Mouse (Mus musculus): ENCODE results near the gene Setd1a. TPM values are rescaled to one million over a fixed set of nuclear protein-coding genes. Genes with fewer than 3 reads are reported as not detected.
A peak's percentile ranks its signal among the peaks of the same experiment; 100 is the strongest.

The Setd1a gene
- polyA plus RNA-seq, 1 experiment from 2014 or later = 20.8 TPM

DNA sequence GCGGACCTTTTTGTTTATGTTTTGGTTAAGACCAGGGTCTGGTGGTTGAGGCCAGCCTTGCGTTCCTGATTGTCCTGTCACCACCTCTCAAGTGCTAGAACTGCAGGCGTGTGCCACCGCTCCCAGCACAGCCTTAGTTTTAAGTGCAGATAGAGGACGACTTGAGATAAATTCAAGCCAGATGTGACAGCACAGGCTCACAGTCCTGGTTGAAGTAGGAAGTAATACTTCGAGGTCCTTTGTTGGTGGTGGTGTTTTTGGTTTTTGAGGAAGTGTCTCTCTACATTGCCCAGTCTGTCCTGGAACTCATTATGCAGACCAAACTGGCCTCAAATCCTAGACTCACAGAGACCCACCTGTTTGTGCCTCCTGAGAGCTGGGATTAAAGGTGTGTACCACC lies 16.8 kb upstream of the Setd1a start:
- peak overlapping the region; percentile 21 for H3K4me2 ChIP-seq
- H3K36me3 ChIP-seq (ENCODE audit: control insufficient read depth, insufficient read depth, low read length) = peaks cover 18% of the 10 kb centered on the region

DNA sequence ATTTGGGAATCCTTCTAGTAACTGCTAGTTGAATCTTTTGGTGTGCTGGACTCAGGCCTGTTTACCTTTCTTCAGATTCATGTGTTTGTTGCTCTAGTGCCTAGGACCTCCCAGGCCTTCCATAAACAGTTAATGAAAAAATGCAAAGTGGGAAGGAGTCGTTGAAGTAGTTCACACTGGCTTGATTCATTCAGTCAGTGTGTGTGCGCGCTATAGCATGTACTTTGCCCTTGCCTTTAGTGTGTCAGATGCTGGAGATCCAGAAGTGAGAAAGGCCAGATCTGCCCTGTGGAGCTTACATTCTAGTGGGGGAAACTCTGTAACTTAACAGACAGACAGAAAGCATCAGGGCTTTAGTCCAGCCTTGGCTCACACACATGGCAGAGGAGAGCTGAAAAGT lies 16.0 kb upstream of the Setd1a start:
- no peak for ATAC-seq (replicated peaks; ENCODE audit: insufficient number of reproducible peaks, low FRiP score, low TSS enrichment)
- H3K27me3 ChIP-seq (ENCODE audit: control insufficient read depth, insufficient read depth, low read length) = peaks cover 33% of the 10 kb centered on the region

More for the DNA sequence above, 16.8 kb upstream of the Setd1a start:
- H3K4me1 ChIP-seq (ENCODE audit: control insufficient read depth, insufficient read depth, low read length) = peaks cover 9% of the 10 kb centered on the region
- 13% methylated on average over 6 of the region's 6 CpGs for WGBS (ENCODE audit: insufficient replicate concordance)
- no peaks in the 10 kb centered on the region for H3K9me3 ChIP-seq (replicated peaks; ENCODE audit: control insufficient read depth, low read length)
- ATAC-seq (replicated peaks; ENCODE audit: insufficient number of reproducible peaks, low FRiP score, low TSS enrichment) = no peak
- H3K9ac ChIP-seq (ENCODE audit: low read depth, low read length) = no peak overlapping the region
- H3K4me3 ChIP-seq (ENCODE audit: low read depth, low read length) = no peak overlapping the region
- peaks cover 36% of the 10 kb centered on the region for H3K27me3 ChIP-seq (ENCODE audit: control insufficient read depth, insufficient read depth, low read length)
- H3K27ac ChIP-seq (ENCODE audit: low read depth, low read length) = no peak overlapping the region

DNA sequence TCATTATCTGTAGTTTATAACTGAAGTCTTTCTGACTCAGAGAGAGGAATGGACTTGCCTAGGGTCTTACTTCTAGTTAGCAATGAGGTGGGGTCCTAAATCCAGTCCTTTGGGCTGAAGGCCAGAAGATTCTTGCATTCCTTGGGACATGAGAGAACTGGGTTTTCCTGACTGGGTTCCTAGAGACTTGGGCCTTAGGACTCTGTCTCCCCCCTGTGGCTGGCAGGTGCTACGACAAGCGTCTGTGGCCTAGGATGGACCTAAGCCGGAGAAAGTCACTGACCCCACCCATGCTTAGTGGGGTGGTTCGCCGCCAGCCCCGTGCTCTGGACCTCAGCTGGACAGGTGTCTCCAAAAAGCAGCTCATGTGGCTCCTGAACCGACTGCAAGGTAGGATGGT lies 15.4 kb upstream of the Setd1a start:
- 0 out of 2 replicates have a peak, but pooled peaks have one; percentile 20 for ATAC-seq (replicated peaks; ENCODE audit: insufficient number of reproducible peaks, low FRiP score, low TSS enrichment)
- H3K36me3 ChIP-seq (ENCODE audit: control insufficient read depth, insufficient read depth, low read length) = peaks cover 16% of the 10 kb centered on the region
- no peak overlapping the region for H3K9ac ChIP-seq (ENCODE audit: low read depth, low read length)
- H3K27me3 ChIP-seq (ENCODE audit: control insufficient read depth, insufficient read depth, low read length) = peaks cover 30% of the 10 kb centered on the region
- H3K4me2 ChIP-seq = no peak overlapping the region
- H3K4me1 ChIP-seq (ENCODE audit: control insufficient read depth, insufficient read depth, low read length) = peaks cover 9% of the 10 kb centered on the region
- 33% methylated on average over 7 of the region's 7 CpGs for WGBS (ENCODE audit: insufficient replicate concordance)
- no peak overlapping the region for H3K4me3 ChIP-seq (ENCODE audit: low read depth, low read length)
- H3K27ac ChIP-seq (ENCODE audit: low read depth, low read length) = no peak overlapping the region
- H3K9me3 ChIP-seq (replicated peaks; ENCODE audit: control insufficient read depth, low read length) = no peaks in the 10 kb centered on the region

More for the DNA sequence above, 16.0 kb upstream of the Setd1a start:
- H3K4me3 ChIP-seq (ENCODE audit: low read depth, low read length) = no peak overlapping the region
- no peak overlapping the region for H3K4me2 ChIP-seq
- WGBS (ENCODE audit: insufficient replicate concordance) = 81% methylated on average over 3 of the region's 3 CpGs
- H3K27ac ChIP-seq (ENCODE audit: low read depth, low read length) = no peak overlapping the region
- peaks cover 9% of the 10 kb centered on the region for H3K4me1 ChIP-seq (ENCODE audit: control insufficient read depth, insufficient read depth, low read length)
- H3K9ac ChIP-seq (ENCODE audit: low read depth, low read length) = no peak overlapping the region
- peaks cover 15% of the 10 kb centered on the region for H3K36me3 ChIP-seq (ENCODE audit: control insufficient read depth, insufficient read depth, low read length)
- H3K9me3 ChIP-seq (replicated peaks; ENCODE audit: control insufficient read depth, low read length) = no peaks in the 10 kb centered on the region

DNA sequence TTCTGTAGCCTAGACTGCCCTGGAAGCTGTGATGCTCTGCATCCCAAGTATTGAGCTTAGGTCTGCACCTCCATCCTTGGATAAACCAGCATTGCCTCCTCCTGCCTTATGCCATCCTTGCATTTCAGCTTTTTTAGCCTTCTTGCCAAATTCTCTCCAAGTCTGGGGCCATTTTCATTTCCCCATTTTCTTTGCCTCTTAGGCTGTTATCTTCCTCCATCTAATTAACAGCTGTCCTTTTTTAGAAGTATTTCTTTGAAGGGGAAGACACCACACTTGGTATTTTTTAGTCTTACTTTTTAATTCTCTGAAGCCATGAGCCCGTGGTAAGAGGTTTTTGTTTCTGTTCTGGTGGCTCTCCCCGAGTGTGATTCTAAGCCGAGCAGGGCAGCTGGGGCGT lies 12.8 kb upstream of the Setd1a start:
- H3K4me2 ChIP-seq = no peak overlapping the region
- ATAC-seq (replicated peaks; ENCODE audit: insufficient number of reproducible peaks, low FRiP score, low TSS enrichment) = no peak
- no peak overlapping the region for H3K4me3 ChIP-seq (ENCODE audit: low read depth, low read length)
- peaks cover 19% of the 10 kb centered on the region for H3K36me3 ChIP-seq (ENCODE audit: control insufficient read depth, insufficient read depth, low read length)
- H3K4me1 ChIP-seq (ENCODE audit: control insufficient read depth, insufficient read depth, low read length) = peaks cover 9% of the 10 kb centered on the region
- WGBS (ENCODE audit: insufficient replicate concordance) = 90% methylated on average over 4 of the region's 4 CpGs
- H3K9me3 ChIP-seq (replicated peaks; ENCODE audit: control insufficient read depth, low read length) = no peaks in the 10 kb centered on the region
- no peak overlapping the region for H3K9ac ChIP-seq (ENCODE audit: low read depth, low read length)
- peaks cover 8% of the 10 kb centered on the region for H3K27me3 ChIP-seq (ENCODE audit: control insufficient read depth, insufficient read depth, low read length)
- H3K27ac ChIP-seq (ENCODE audit: low read depth, low read length) = no peak overlapping the region

DNA sequence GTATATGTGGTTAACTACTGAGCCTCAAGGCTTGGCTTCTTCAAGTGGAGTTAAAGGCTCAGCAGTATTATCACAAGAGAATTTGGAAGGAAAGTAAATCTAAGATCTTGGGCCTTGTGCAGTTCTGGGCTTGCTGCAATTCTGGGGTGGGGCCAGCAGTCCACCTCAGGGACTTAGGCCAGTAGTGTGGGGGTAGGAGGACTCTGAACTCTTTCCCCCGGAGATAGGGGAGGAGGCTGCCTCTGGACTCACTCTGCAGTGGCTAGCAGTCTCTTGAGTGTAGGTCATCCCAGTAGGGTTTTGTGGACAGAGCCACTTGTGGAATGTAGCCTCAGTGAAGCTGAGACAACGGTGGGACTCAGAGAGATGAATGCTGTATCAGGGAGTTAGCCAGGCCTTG lies 10.7 kb upstream of the Setd1a start:
- no peak overlapping the region for H3K27ac ChIP-seq (ENCODE audit: low read depth, low read length)
- ATAC-seq (replicated peaks; ENCODE audit: insufficient number of reproducible peaks, low FRiP score, low TSS enrichment) = no peak
- H3K4me2 ChIP-seq = no peak overlapping the region
- H3K4me3 ChIP-seq (ENCODE audit: low read depth, low read length) = no peak overlapping the region
- peaks cover 8% of the 10 kb centered on the region for H3K27me3 ChIP-seq (ENCODE audit: control insufficient read depth, insufficient read depth, low read length)
- peaks cover 16% of the 10 kb centered on the region for H3K4me1 ChIP-seq (ENCODE audit: control insufficient read depth, insufficient read depth, low read length)
- peaks cover 19% of the 10 kb centered on the region for H3K36me3 ChIP-seq (ENCODE audit: control insufficient read depth, insufficient read depth, low read length)
- H3K9me3 ChIP-seq (replicated peaks; ENCODE audit: control insufficient read depth, low read length) = no peaks in the 10 kb centered on the region
- WGBS (ENCODE audit: insufficient replicate concordance) = 77% methylated on average over 2 of the region's 2 CpGs
- no peak overlapping the region for H3K9ac ChIP-seq (ENCODE audit: low read depth, low read length)

DNA sequence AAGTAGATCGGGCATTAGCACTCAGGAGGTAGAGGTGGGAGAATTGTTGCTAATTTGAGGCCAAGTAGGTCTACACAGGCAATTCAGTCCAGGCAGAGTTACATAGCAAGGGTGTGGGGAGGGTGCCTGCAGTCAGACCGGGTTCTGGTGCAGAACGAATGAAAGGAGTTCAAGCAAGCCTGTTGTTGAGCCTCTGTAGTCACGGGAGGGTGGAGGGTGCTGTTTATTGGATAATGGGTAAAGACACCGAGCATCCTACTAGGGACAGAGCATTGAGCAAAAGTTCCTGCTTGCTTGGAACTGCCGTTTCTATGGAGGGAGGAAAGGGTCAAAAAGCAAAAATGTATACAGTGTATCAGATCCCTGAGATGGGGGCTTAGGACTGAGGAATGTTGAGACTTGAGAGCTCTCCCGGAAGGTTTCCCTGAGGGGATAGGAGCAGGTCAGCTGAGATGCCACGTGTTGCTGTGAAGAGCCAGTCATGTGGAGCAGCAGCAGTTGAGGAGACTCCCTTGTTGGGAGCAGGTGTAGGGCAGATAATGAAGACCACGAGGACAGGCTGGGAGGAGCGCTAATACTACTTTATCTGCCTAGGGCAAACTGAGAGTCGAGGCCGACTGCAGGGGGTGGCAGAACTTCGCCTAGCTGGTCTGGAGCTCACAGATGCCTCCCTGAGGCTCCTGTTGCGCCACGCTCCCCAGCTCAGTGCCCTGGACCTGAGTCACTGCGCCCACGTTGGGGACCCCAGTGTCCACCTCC lies 9.4 kb upstream of the Setd1a start:
- Histone ChIP-seq H3K9ac (ENCODE audit: low read depth, low read length) (peak overlapping the region; percentile 1; the same call in 1 of the 2 replicates), H3K4me3 (ENCODE audit: low read depth, low read length) (no peak overlapping the region), H3K27me3 (ENCODE audit: control insufficient read depth, insufficient read depth, low read length) (peaks cover 8% of the 10 kb centered on the region), H3K4me2 (peak overlapping the region; percentile 34), H3K27ac (ENCODE audit: low read depth, low read length) (peak overlapping the region; percentile 51; the same call in 1 of the 2 replicates), H3K36me3 (ENCODE audit: control insufficient read depth, insufficient read depth, low read length) (peaks cover 19% of the 10 kb centered on the region), H3K9me3 (replicated peaks; ENCODE audit: control insufficient read depth, low read length) (no peaks in the 10 kb centered on the region), H3K4me1 (ENCODE audit: control insufficient read depth, insufficient read depth, low read length) (peaks cover 18% of the 10 kb centered on the region)
- peak; percentile 70 for ATAC-seq (replicated peaks; ENCODE audit: insufficient number of reproducible peaks, low FRiP score, low TSS enrichment)
- WGBS (ENCODE audit: insufficient replicate concordance) = 64% methylated on average over 17 of the region's 17 CpGs

DNA sequence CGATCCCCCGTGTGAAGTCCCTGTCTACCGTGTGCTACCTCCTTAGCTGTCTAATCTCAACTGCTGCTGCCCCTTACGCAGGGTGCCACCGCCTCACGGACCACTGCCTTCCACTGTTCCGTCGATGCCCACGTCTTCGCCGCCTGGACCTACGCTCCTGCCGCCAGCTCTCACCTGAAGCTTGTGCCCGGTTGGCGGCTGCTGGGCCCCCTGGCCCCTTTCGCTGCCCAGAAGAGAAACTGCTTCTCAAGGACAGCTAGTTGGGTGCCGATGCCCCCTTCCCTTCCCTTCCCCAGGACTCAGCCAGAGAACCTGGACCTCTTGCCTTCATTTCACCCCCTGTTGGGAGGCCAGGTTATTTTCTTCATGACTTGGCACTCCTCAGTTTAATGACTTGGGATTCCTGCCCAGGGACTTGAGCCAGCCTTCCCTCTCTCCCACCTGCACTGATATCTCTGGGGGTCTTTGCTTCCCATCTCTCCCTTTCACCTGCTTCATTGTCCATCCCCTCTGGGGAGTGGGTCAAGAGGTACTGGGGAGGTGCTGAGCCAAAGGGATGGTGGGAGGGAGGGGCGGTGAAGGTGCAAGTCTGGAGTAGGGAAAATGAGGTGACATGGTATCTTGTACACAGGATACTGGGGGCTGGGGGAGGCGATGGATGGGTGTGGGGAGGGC lies 8.7 kb upstream of the Setd1a start:
- 87% methylated on average over 19 of the region's 19 CpGs for WGBS (ENCODE audit: insufficient replicate concordance)
- H3K4me3 ChIP-seq (ENCODE audit: low read depth, low read length) = no peak overlapping the region
- H3K4me1 ChIP-seq (ENCODE audit: control insufficient read depth, insufficient read depth, low read length) = peaks cover 18% of the 10 kb centered on the region
- no peaks in the 10 kb centered on the region for H3K9me3 ChIP-seq (replicated peaks; ENCODE audit: control insufficient read depth, low read length)
- H3K9ac ChIP-seq (ENCODE audit: low read depth, low read length) = peak overlapping the region; percentile 1; the same call in 1 of the 2 replicates
- H3K4me2 ChIP-seq = peak overlapping the region; percentile 34
- H3K36me3 ChIP-seq (ENCODE audit: control insufficient read depth, insufficient read depth, low read length) = peaks cover 15% of the 10 kb centered on the region
- no peak for ATAC-seq (replicated peaks; ENCODE audit: insufficient number of reproducible peaks, low FRiP score, low TSS enrichment)
- H3K27ac ChIP-seq (ENCODE audit: low read depth, low read length) = no peak overlapping the region
- H3K27me3 ChIP-seq (ENCODE audit: control insufficient read depth, insufficient read depth, low read length) = peaks cover 4% of the 10 kb centered on the region

DNA sequence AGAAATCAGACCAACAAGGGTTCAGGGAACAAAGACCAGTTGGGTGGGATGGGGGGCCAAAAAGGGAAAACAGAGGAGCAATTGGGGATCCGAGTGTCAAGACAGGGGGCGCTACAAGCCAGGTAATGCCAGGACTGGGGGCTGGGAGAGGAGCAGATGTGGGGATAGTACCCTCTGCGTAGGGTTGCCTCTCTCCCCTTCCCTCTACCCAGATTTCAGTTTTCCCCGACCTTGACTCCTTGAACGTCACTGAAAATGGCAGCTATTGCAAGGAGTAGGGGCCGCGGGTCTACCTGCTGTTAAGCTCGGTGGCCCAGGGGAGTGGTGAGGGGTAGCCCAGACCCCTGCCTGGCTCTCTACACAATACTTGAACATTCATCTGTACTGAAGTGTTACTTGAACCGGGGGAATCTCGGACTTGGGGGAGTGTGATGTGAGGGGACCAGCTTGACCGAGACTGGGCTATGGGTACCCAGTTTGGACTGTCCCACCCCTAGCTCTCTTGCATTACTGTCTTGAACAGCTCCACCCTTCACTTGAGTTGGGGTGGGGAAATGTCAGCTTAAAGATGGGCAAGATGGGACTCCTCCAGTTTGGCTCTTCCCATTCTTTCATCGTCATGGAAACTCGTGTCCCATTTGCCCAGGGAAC lies 8.0 kb upstream of the Setd1a start:
- H3K4me2 ChIP-seq = peak overlapping the region; percentile 99
- peaks cover under 1% of the 10 kb centered on the region; the same call in 1 of the 2 replicates for H3K27me3 ChIP-seq (ENCODE audit: control insufficient read depth, insufficient read depth, low read length)
- peaks cover 18% of the 10 kb centered on the region for H3K4me1 ChIP-seq (ENCODE audit: control insufficient read depth, insufficient read depth, low read length)
- no peak overlapping the region for H3K27ac ChIP-seq (ENCODE audit: low read depth, low read length)
- H3K36me3 ChIP-seq (ENCODE audit: control insufficient read depth, insufficient read depth, low read length) = peaks cover 14% of the 10 kb centered on the region
- no peak for ATAC-seq (replicated peaks; ENCODE audit: insufficient number of reproducible peaks, low FRiP score, low TSS enrichment)
- H3K9ac ChIP-seq (ENCODE audit: low read depth, low read length) = no peak overlapping the region
- H3K4me3 ChIP-seq (ENCODE audit: low read depth, low read length) = no peak overlapping the region
- WGBS (ENCODE audit: insufficient replicate concordance) = 48% methylated on average over 13 of the region's 13 CpGs
- H3K9me3 ChIP-seq (replicated peaks; ENCODE audit: control insufficient read depth, low read length) = no peaks in the 10 kb centered on the region
